ENCODE assay signal across 25 mouse cellular contexts in genomic region chr8:83459606-83460005, GRCm38 (mm10).
"Had no signal": no experiment of that assay in that cellular context is flagged by ENCODE, and none has a peak within 500 bp of the region (broad histone marks: within the 10 kb centered on the region; RNA-seq: fewer than 3 reads in every experiment).

No protein-coding gene starts in this region.

- H3K9ac ChIP-seq: embryonic facial prominence, embryonic 12.5 days; embryonic facial prominence, embryonic 13.5 days; embryonic facial prominence, embryonic 15.5 days; forebrain, embryonic 12.5 days; forebrain, embryonic 13.5 days; forebrain, embryonic 15.5 days; forebrain, postnatal 0 days had no signal

- H3K27me3 ChIP-seq: embryonic facial prominence, embryonic 12.5 days; embryonic facial prominence, embryonic 13.5 days; embryonic facial prominence, embryonic 15.5 days; forebrain, embryonic 12.5 days; forebrain, embryonic 13.5 days; forebrain, embryonic 15.5 days had no signal

- DNase-seq: cerebellum, adult 9-10 months; cerebellum, adult 9-11 months; cerebellum, postnatal 10 days; cerebellum, postnatal 14 days; cerebellum, postnatal 25 days; cerebellum, postnatal 36 days; embryo, embryonic 11 days; forebrain, postnatal 0 days; gastrocnemius, adult 2 months; gastrocnemius, postnatal 10 days; gastrocnemius, postnatal 14 days; gastrocnemius, postnatal 25 days; gastrocnemius, postnatal 36 days; heart, adult 11 months; heart, adult 18-20 months; heart, adult 2 months had no signal

- H3K4me3 ChIP-seq: embryonic facial prominence, embryonic 10.5 days; embryonic facial prominence, embryonic 12.5 days; embryonic facial prominence, embryonic 13.5 days; embryonic facial prominence, embryonic 15.5 days; erythroblast, embryonic 14.5 days; forebrain, embryonic 10.5 days; forebrain, embryonic 12.5 days; forebrain, embryonic 13.5 days; forebrain, embryonic 15.5 days; gastrocnemius, adult 2 months; heart, adult 2 months had no signal

- H3K9me3 ChIP-seq: embryonic facial prominence, embryonic 10.5 days; embryonic facial prominence, embryonic 12.5 days; embryonic facial prominence, embryonic 13.5 days; embryonic facial prominence, embryonic 15.5 days; forebrain, embryonic 13.5 days; forebrain, embryonic 15.5 days had no signal

- H3K4me2 ChIP-seq: embryonic facial prominence, embryonic 12.5 days; embryonic facial prominence, embryonic 13.5 days; embryonic facial prominence, embryonic 15.5 days; forebrain, embryonic 12.5 days; forebrain, embryonic 13.5 days; forebrain, embryonic 15.5 days had no signal

- H3K4me1 ChIP-seq: embryonic facial prominence, embryonic 10.5 days; embryonic facial prominence, embryonic 12.5 days; embryonic facial prominence, embryonic 13.5 days; embryonic facial prominence, embryonic 15.5 days; forebrain, embryonic 10.5 days; forebrain, embryonic 12.5 days; forebrain, embryonic 13.5 days; forebrain, embryonic 15.5 days had no signal

- H3K36me3 ChIP-seq: embryonic facial prominence, embryonic 10.5 days; embryonic facial prominence, embryonic 12.5 days; embryonic facial prominence, embryonic 13.5 days; embryonic facial prominence, embryonic 15.5 days; forebrain, embryonic 10.5 days; forebrain, embryonic 12.5 days; forebrain, embryonic 15.5 days had no signal

- H3K27ac ChIP-seq: embryonic facial prominence, embryonic 10.5 days; embryonic facial prominence, embryonic 12.5 days; embryonic facial prominence, embryonic 13.5 days; embryonic facial prominence, embryonic 15.5 days; forebrain, embryonic 10.5 days; forebrain, embryonic 12.5 days; forebrain, embryonic 13.5 days; forebrain, embryonic 15.5 days; gastrocnemius, adult 2 months; heart, adult 2 months had no signal
